Comparison of ENCODE assay signal across 26 mouse cellular contexts in genomic region chr3:110865989-110866388, GRCm38 (mm10).
DNase-seq lines count a peak whose midpoint lies in the region; ATAC-seq and TF ChIP-seq lines count a peak whose summit lies in the region.
"Had no signal": no experiment of that assay in that cellular context is flagged by ENCODE, and none has a peak within 500 bp of the region (broad histone marks: within the 10 kb centered on the region; RNA-seq: fewer than 3 reads in every experiment).

No protein-coding gene starts in this region.

- peak; percentile 70 for TF ChIP-seq CTCF in layer of hippocampus, adult 2 months (conservative IDR thresholded peaks at IDR 0.05)
- TF ChIP-seq CTCF in brain, embryonic 14.5 days (IDR thresholded peaks at IDR 0.05; ENCODE audit: borderline replicate concordance, extremely low read depth, insufficient read depth, insufficient read length) = no peak

- peak; percentile 55; the same call in 1 of the 2 replicates for ATAC-seq in frontal cortex, adult (ENCODE audit: low TSS enrichment)

- H3K27ac ChIP-seq in layer of hippocampus, adult 2 months = no peak overlapping the region
- H3K27ac ChIP-seq: forebrain, embryonic 10.5 days; hindbrain, embryonic 12.5 days; limb, embryonic 15.5 days; liver, embryonic 14.5 days; neural tube, embryonic 15.5 days; stomach, embryonic 15.5 days had no signal

- no peak for DNase-seq in frontal cortex, postnatal 10 days (ENCODE audit: low spot score in 2 of 2)
- no peak for DNase-seq in layer of hippocampus, adult 2 months (ENCODE audit: low spot score in 2 of 2)
- DNase-seq in layer of hippocampus, adult 11-12 months (ENCODE audit: low spot score) = no peak
- peak; percentile 17 for DNase-seq in A20 (ENCODE audit: low read depth, low spot score)
- peak; percentile 6 for DNase-seq in brain, embryonic 14.5 days (ENCODE audit: low read depth)
- DNase-seq in right cerebral cortex, postnatal 4 days = no peak
- DNase-seq: adrenal gland, postnatal 14 days; cerebellum, adult 11-12 months; cerebellum, postnatal 14 days; gastrocnemius, postnatal 10 days; heart, adult 11 months; heart, postnatal 10 days; kidney, adult 2 months; kidney, postnatal 36 days; layer of hippocampus, adult 9-11 months; lung, postnatal 4 days; right cerebral cortex, adult 18-20 months; thymus, adult 2 months; thymus, postnatal 4 days had no signal

- no peak for TF ChIP-seq POLR2A in brain, embryonic 14.5 days (IDR thresholded peaks at IDR 0.05; ENCODE audit: borderline replicate concordance, extremely low read depth, insufficient read depth, insufficient read length, poor library complexity, severe bottlenecking)

- H3K4me3 ChIP-seq in layer of hippocampus, adult 2 months = no peak overlapping the region
- H3K4me3 ChIP-seq: forebrain, embryonic 10.5 days; hindbrain, embryonic 12.5 days; limb, embryonic 15.5 days; neural tube, embryonic 15.5 days; stomach, embryonic 15.5 days had no signal

Comparison
In these comparisons a context has a peak if more than half of its experiments do, and no peak if none do; other contexts are left out.
1. DNase-seq: peak in A20 (single experiment) and brain, embryonic 14.5 days (single experiment); none in frontal cortex, postnatal 10 days (0 of 2), layer of hippocampus, adult 2 months (0 of 2), layer of hippocampus, adult 11-12 months (single experiment) and right cerebral cortex, postnatal 4 days (single experiment).